Mouse (Mus musculus): ENCODE measurements around the gene Rpgr.

Gene Rpgr

GRCm38 (mm10) chrX:10216410-10216949 lies at the start of gene Rpgr:
TSS of gene Rpgr (minus strand) at chrX:10216920.
- DNase-seq: peak; percentile 93 to 95

GRCm38 (mm10) chrX:10258260-10258659 lies 41.5 kb upstream of the Rpgr start:
- DNase-seq: no peak

GRCm38 (mm10) chrX:10257774-10258173 lies 41.1 kb upstream of the Rpgr start:
- no peak for DNase-seq

GRCm38 (mm10) chrX:10251852-10252504 lies 35.3 kb upstream of the Rpgr start, which contains the start of gene Otc:
TSS of gene Otc (plus strand) at chrX:10252305.
- no peak for DNase-seq

- DNase-seq: no peak
Observed at GRCm38 (mm10) chrX:10251357-10251756, 34.6 kb upstream of the Rpgr start.

GRCm38 (mm10) chrX:10243916-10244315 lies 27.2 kb upstream of the Rpgr start:
- DNase-seq: peak; percentile 9 to 46

GRCm38 (mm10) chrX:10239515-10239914 lies 22.8 kb upstream of the Rpgr start:
- DNase-seq: no peak

GRCm38 (mm10) chrX:10234617-10235016 lies 17.9 kb upstream of the Rpgr start:
- no peak for DNase-seq

- DNase-seq: peak; percentile 15 to 38
Observed at GRCm38 (mm10) chrX:10233051-10233450, 16.3 kb upstream of the Rpgr start.

- DNase-seq: peak; percentile 48 to 69
Observed at GRCm38 (mm10) chrX:10219281-10219680, 2.6 kb upstream of the Rpgr start.

GRCm38 (mm10) chrX:10215972-10216371 lies 748 bp downstream of the Rpgr start:
- DNase-seq: peak in 1 of 2 experiments; percentile 43

GRCm38 (mm10) chrX:10205937-10206336 lies 10.8 kb downstream of the Rpgr start:
- DNase-seq: no peak

GRCm38 (mm10) chrX:10201289-10201688 lies 15.4 kb downstream of the Rpgr start:
- DNase-seq: peak; percentile 49 to 76

GRCm38 (mm10) chrX:10152390-10152789 lies 64.3 kb downstream of the Rpgr start:
- DNase-seq: no peak

GRCm38 (mm10) chrX:10117065-10117719 lies 99.5 kb downstream of the Rpgr start, which contains the start of gene Srpx:
TSS of gene Srpx (minus strand) at chrX:10117709.
- peak; percentile 10 to 13 for DNase-seq

GRCm38 (mm10) chrX:10115780-10116179 lies 100.9 kb downstream of the Rpgr start:
- no peak for DNase-seq

- no peak for DNase-seq
Observed at GRCm38 (mm10) chrX:10110736-10111135, 106.0 kb downstream of the Rpgr start.

GRCm38 (mm10) chrX:10108558-10108957 lies 108.2 kb downstream of the Rpgr start:
- no peak for DNase-seq

GRCm38 (mm10) chrX:10105475-10105874 lies 111.2 kb downstream of the Rpgr start:
- no peak for DNase-seq

- no peak for DNase-seq
Observed at GRCm38 (mm10) chrX:10102739-10103138, 114.0 kb downstream of the Rpgr start.

- DNase-seq: peak; percentile 57 to 59
Observed at GRCm38 (mm10) chrX:10095797-10096196, 120.9 kb downstream of the Rpgr start.

GRCm38 (mm10) chrX:10080385-10080784 lies 136.3 kb downstream of the Rpgr start:
- DNase-seq: no peak

- DNase-seq: no peak
Observed at GRCm38 (mm10) chrX:10079981-10080380, 136.7 kb downstream of the Rpgr start.

GRCm38 (mm10) chrX:10073966-10074365 lies 142.8 kb downstream of the Rpgr start:
- DNase-seq: no peak
